Mouse (Mus musculus): Measurements from ENCODE around the gene Nkx1-2. TPM values are rescaled to one million over a fixed set of nuclear protein-coding genes. Genes with fewer than 3 reads are reported as not detected.

Nkx1-2 gene
- polyA plus RNA-seq, 1 experiment from 2014 or later, result not detected

DNA sequence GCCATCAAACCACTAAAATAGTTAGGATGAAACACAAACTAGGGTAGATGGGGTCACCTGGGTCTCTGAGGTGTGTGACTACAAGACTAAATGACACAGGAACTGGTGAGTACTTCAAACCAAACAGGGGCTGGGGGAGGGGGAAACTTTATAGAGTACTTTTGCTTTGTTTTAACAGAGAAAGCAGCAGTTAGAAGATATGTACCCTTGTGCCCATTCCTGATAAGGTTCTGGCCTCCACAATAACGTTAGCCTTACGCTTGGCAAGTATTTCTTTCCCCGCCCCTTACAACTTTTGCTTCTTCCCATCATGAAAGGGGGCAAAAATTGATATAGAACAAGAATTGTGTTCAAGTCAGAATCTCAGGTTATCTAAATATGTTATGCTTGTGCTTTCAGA, 3.6 kb downstream of the Nkx1-2 start:
- Histone ChIP-seq H3K9me3 (replicated peaks; ENCODE audit: control insufficient read depth, low read length) (no peaks in the 10 kb centered on the region), H3K27me3 (ENCODE audit: control insufficient read depth, insufficient read depth, low read depth, low read length) (peaks cover 58% of the 10 kb centered on the region), H3K9ac (ENCODE audit: low read depth, low read length) (no peak overlapping the region), H3K4me2 (ENCODE audit: low read depth, low read length) (no peak overlapping the region), H3K36me3 (ENCODE audit: control insufficient read depth, insufficient read depth) (no peaks in the 10 kb centered on the region), H3K27ac (ENCODE audit: low read length) (no peak overlapping the region), H3K4me1 (ENCODE audit: control insufficient read depth, low read depth, low read length) (peaks cover 10% of the 10 kb centered on the region), H3K4me3 (ENCODE audit: low read depth, low read length) (no peak overlapping the region)
- ATAC-seq (ENCODE audit: low read depth), result peak; percentile 68
- 15% methylated on average over 3 of the region's 3 CpGs for whole genome bisulfite sequencing (ENCODE audit: insufficient replicate concordance)

DNA sequence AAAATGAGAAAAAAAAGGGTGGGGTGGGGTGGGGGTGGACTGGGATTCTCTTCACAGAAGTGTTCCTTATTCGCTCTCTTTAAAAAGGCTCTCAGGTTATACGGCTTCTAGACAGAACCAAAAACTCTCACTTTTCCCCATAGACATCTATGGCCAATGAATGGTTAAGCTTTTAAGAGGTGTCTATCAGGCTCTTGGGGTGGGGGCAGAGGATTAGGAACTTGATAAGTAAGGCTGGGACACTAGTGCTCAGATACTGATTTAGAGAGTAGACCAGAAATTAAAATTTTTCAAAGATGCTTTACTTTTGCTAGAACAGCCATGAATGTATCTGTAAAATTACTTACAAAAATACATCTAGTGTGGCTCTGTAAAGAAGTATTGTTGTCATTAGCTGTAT, 5.1 kb downstream of the Nkx1-2 start:
- no peaks in the 10 kb centered on the region for H3K9me3 ChIP-seq (replicated peaks; ENCODE audit: control insufficient read depth, low read length)
- H3K27ac ChIP-seq (ENCODE audit: low read length), result no peak overlapping the region
- H3K4me2 ChIP-seq (ENCODE audit: low read depth, low read length), result no peak overlapping the region
- peaks cover 10% of the 10 kb centered on the region for H3K4me1 ChIP-seq (ENCODE audit: control insufficient read depth, low read depth, low read length)
- no peak overlapping the region for H3K4me3 ChIP-seq (ENCODE audit: low read depth, low read length)
- ATAC-seq (ENCODE audit: low read depth), result no peak
- H3K27me3 ChIP-seq (ENCODE audit: control insufficient read depth, insufficient read depth, low read depth, low read length), result peaks cover 43% of the 10 kb centered on the region
- WGBS (ENCODE audit: insufficient replicate concordance), result 75% methylated on average over 2 of the region's 2 CpGs
- no peaks in the 10 kb centered on the region for H3K36me3 ChIP-seq (ENCODE audit: control insufficient read depth, insufficient read depth)
- H3K9ac ChIP-seq (ENCODE audit: low read depth, low read length), result no peak overlapping the region

DNA sequence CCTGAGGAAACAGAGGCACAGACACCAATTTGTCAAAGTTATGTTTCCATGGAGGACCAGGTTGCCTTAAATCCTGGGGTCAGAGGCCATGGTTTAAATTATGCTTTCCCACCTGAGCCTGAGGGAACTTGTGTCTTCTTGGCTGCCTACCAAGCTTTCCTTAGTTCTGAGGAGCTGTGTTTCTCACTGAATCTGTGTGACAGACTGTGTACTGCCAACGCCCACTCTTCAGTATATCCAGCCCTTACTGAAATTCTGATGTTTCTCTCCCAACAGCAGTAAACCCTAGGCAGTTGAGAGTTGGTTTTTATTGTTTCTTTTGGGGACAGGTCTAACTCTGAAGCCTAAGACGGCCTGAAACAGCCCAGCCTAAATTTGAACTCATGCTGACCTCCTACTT, 5.7 kb downstream of the Nkx1-2 start:
- WGBS (ENCODE audit: insufficient replicate concordance), result 49% methylated on average over 2 of the region's 2 CpGs
- Histone ChIP-seq H3K4me3 (ENCODE audit: low read depth, low read length) (no peak overlapping the region), H3K27ac (ENCODE audit: low read length) (no peak overlapping the region), H3K36me3 (ENCODE audit: control insufficient read depth, insufficient read depth) (no peaks in the 10 kb centered on the region), H3K4me2 (ENCODE audit: low read depth, low read length) (no peak overlapping the region), H3K27me3 (ENCODE audit: control insufficient read depth, insufficient read depth, low read depth, low read length) (peaks cover 37% of the 10 kb centered on the region), H3K9me3 (replicated peaks; ENCODE audit: control insufficient read depth, low read length) (no peaks in the 10 kb centered on the region), H3K9ac (ENCODE audit: low read depth, low read length) (no peak overlapping the region), H3K4me1 (ENCODE audit: control insufficient read depth, low read depth, low read length) (peaks cover 10% of the 10 kb centered on the region)
- ATAC-seq (ENCODE audit: low read depth), result no peak

DNA sequence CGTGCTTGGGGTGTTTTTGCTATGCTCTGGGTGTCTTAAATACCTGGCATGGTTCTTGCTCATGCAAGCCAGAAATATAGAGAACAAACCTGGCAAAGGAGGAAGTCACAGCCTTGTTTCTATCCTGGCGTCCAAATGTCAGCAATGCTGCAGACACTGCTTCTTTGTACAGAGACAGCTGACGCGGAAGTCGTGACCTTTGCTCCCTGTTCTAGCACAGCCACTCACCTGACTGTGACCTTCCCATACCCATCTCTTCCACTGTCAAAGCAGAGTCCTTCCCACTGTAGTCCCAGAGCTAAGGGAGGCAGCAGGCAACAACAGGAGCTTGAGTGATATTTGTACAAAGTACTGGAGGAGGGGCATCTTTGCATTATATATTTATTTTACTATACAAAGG, 9.8 kb downstream of the Nkx1-2 start:
- H3K27ac ChIP-seq (ENCODE audit: low read length), result no peak overlapping the region
- no peak overlapping the region for H3K9ac ChIP-seq (ENCODE audit: low read depth, low read length)
- no peaks in the 10 kb centered on the region for H3K9me3 ChIP-seq (replicated peaks; ENCODE audit: control insufficient read depth, low read length)
- no peaks in the 10 kb centered on the region for H3K36me3 ChIP-seq (ENCODE audit: control insufficient read depth, insufficient read depth)
- WGBS (ENCODE audit: insufficient replicate concordance), result 63% methylated on average over 5 of the region's 5 CpGs
- H3K4me2 ChIP-seq (ENCODE audit: low read depth, low read length), result no peak overlapping the region
- no peaks in the 10 kb centered on the region for H3K4me1 ChIP-seq (ENCODE audit: control insufficient read depth, low read depth, low read length)
- peaks cover 3% of the 10 kb centered on the region for H3K27me3 ChIP-seq (ENCODE audit: control insufficient read depth, insufficient read depth, low read depth, low read length)
- H3K4me3 ChIP-seq (ENCODE audit: low read depth, low read length), result no peak overlapping the region
- ATAC-seq (ENCODE audit: low read depth), result no peak

DNA sequence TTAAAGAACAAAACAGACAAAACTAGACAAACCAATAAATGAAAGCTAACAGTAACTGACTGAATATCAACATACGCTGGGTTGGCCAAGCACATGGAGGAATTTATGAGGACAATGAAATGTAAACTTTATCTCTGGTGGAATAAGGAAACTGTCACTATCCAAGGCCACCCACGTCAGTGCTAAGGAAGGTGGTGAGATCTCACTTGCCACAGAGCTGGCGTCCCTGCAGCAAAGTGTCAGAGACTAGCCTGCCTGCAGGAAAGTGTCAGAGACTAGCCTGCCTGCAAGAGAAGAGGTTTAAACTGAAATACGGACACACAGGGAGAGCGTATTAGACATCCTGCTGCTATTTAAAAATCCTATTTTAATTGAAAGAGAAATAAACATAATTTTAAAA, 12.3 kb downstream of the Nkx1-2 start:
- ATAC-seq (ENCODE audit: low read depth), result no peak
- Histone ChIP-seq H3K9me3 (replicated peaks; ENCODE audit: control insufficient read depth, low read length) (no peaks in the 10 kb centered on the region), H3K9ac (ENCODE audit: low read depth, low read length) (no peak overlapping the region), H3K4me3 (ENCODE audit: low read depth, low read length) (no peak overlapping the region), H3K4me1 (ENCODE audit: control insufficient read depth, low read depth, low read length) (no peaks in the 10 kb centered on the region), H3K4me2 (ENCODE audit: low read depth, low read length) (no peak overlapping the region), H3K27ac (ENCODE audit: low read length) (no peak overlapping the region), H3K36me3 (ENCODE audit: control insufficient read depth, insufficient read depth) (no peaks in the 10 kb centered on the region), H3K27me3 (ENCODE audit: control insufficient read depth, insufficient read depth, low read depth, low read length) (peaks cover 3% of the 10 kb centered on the region)
- 72% methylated on average over 5 of the region's 5 CpGs for WGBS (ENCODE audit: insufficient replicate concordance)

DNA sequence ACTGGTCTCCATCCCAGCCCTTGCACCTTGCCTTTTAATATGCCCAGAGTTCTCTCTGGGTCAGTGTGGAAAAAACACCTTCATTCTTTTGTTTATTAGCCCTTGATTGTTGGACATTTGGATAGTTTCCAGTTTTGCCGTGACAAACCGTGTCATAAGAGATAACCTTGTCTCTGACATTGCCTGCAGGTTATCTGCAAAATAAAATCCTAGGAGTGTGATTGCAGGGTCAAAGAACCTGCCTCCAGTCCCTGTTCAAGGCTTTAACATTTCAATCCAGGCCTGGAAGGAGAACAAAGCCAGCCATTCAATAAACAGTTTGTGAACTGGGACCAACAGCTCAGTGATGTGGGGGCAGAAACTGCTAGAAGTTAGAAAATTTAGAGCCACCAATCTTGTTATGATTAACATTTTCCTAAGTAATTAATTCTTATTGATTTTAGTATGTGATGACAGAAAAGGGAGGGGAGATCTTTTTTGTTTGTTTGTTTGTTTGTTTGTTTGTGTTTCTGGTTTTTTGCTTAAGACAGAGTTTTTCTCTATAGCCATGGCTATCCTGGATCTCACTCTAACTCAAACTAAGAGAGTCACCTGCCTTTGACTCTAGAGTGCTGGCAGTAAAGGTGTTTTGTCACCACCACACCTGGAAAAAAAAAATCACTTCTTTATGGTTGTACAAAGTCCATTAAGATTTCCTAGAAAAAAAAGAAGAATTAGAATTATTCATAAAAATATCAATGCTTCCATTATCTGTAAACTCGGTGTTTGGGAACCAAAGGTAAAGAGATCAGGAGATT, 13.5 kb downstream of the Nkx1-2 start:
- no peak overlapping the region for H3K9ac ChIP-seq (ENCODE audit: low read depth, low read length)

DNA sequence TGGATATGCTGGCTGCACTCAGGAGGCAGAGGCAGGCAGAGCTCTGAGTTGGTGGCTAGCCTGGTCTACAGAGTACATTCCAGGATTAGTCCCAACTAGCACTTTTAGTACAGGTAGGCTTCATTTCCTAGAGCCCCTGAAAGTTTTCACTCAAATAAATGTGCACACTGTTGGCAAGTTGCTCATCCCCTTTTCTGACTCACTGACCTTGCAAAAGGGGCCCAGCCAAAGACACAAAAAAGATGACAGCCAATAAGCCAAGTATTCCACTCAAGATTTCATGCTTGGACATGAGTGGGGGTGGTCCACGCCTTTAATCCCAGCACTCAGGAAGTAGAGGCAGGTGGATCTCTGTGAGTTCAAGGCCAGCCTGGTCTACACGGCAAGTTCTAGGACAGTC, 18.0 kb downstream of the Nkx1-2 start:
- Histone ChIP-seq H3K9ac (ENCODE audit: low read depth, low read length) (no peak overlapping the region), H3K36me3 (ENCODE audit: control insufficient read depth, insufficient read depth) (no peaks in the 10 kb centered on the region), H3K9me3 (replicated peaks; ENCODE audit: control insufficient read depth, low read length) (no peaks in the 10 kb centered on the region), H3K4me1 (ENCODE audit: control insufficient read depth, low read depth, low read length) (peaks cover 6% of the 10 kb centered on the region), H3K27me3 (ENCODE audit: control insufficient read depth, insufficient read depth, low read depth, low read length) (peaks cover 14% of the 10 kb centered on the region), H3K4me3 (ENCODE audit: low read depth, low read length) (no peak overlapping the region), H3K27ac (ENCODE audit: low read length) (no peak overlapping the region), H3K4me2 (ENCODE audit: low read depth, low read length) (no peak overlapping the region)
- WGBS (ENCODE audit: insufficient replicate concordance), result 71% methylated on average over 2 of the region's 2 CpGs
- ATAC-seq (ENCODE audit: low read depth), result no peak

More for the DNA sequence above, 13.5 kb downstream of the Nkx1-2 start:
- no peak overlapping the region for H3K27ac ChIP-seq (ENCODE audit: low read length)
- H3K36me3 ChIP-seq (ENCODE audit: control insufficient read depth, insufficient read depth), result no peaks in the 10 kb centered on the region
- no peak overlapping the region for H3K4me3 ChIP-seq (ENCODE audit: low read depth, low read length)
- H3K4me2 ChIP-seq (ENCODE audit: low read depth, low read length), result no peak overlapping the region
- ATAC-seq (ENCODE audit: low read depth), result no peak
- no peaks in the 10 kb centered on the region; the same call in 1 of the 2 replicates for H3K27me3 ChIP-seq (ENCODE audit: control insufficient read depth, insufficient read depth, low read depth, low read length)
- H3K9me3 ChIP-seq (replicated peaks; ENCODE audit: control insufficient read depth, low read length), result no peaks in the 10 kb centered on the region
- H3K4me1 ChIP-seq (ENCODE audit: control insufficient read depth, low read depth, low read length), result no peaks in the 10 kb centered on the region
- WGBS (ENCODE audit: insufficient replicate concordance), result 33% methylated on average over 3 of the region's 3 CpGs

DNA sequence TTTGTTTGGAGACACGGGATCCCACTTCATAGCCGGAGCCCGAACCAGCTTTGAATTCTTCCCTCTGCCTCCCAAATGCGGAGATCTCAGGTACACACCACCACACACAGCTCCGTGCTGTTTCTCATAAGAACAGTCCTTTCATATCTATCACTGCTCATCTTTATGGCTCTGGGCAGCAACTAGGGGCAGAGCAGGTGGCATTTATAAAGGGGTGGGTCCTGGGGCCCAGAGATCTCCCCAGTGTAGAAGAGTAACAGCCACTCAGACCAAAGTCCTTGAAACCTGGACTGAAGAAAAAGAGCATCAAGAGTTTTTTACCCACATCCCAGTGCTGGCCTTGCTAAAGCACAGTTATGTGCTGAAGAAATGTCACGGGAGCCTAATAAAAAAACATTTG, 18.9 kb downstream of the Nkx1-2 start:
- 48% methylated on average over 6 of the region's 6 CpGs for WGBS (ENCODE audit: insufficient replicate concordance)
- no peak for ATAC-seq (ENCODE audit: low read depth)
- Histone ChIP-seq H3K27me3 (ENCODE audit: control insufficient read depth, insufficient read depth, low read depth, low read length) (peaks cover 14% of the 10 kb centered on the region), H3K27ac (ENCODE audit: low read length) (no peak overlapping the region), H3K36me3 (ENCODE audit: control insufficient read depth, insufficient read depth) (no peaks in the 10 kb centered on the region), H3K9ac (ENCODE audit: low read depth, low read length) (no peak overlapping the region), H3K9me3 (replicated peaks; ENCODE audit: control insufficient read depth, low read length) (no peaks in the 10 kb centered on the region), H3K4me2 (ENCODE audit: low read depth, low read length) (no peak overlapping the region), H3K4me1 (ENCODE audit: control insufficient read depth, low read depth, low read length) (peaks cover 9% of the 10 kb centered on the region), H3K4me3 (ENCODE audit: low read depth, low read length) (no peak overlapping the region)

DNA sequence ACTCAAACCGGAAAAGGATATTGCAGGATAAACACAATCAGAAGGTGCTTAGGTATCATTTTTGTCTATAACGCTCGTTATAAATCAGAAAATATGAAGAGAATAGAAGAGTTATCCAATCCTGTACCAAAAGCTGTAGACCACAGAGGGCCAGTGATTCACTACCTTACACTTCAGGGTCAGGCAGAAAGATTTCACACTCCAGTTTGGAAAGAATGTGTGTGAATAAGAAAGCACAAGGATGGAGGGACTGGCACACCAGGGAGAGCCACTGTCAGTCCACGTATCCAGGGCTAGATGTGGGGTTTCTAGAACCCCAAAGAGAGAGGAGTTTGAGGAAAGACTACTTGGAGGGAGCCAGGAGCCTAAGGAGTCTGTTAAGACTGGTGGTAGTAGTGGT, 22.5 kb downstream of the Nkx1-2 start:
- 53% methylated on average over 4 of the region's 4 CpGs for WGBS (ENCODE audit: insufficient replicate concordance)
- H3K36me3 ChIP-seq (ENCODE audit: control insufficient read depth, insufficient read depth), result no peaks in the 10 kb centered on the region
- peak overlapping the region; percentile 83 for H3K4me3 ChIP-seq (ENCODE audit: low read depth, low read length)
- no peak for ATAC-seq (ENCODE audit: low read depth)
- H3K9me3 ChIP-seq (replicated peaks; ENCODE audit: control insufficient read depth, low read length), result no peaks in the 10 kb centered on the region
- peaks cover 23% of the 10 kb centered on the region for H3K4me1 ChIP-seq (ENCODE audit: control insufficient read depth, low read depth, low read length)
- H3K27ac ChIP-seq (ENCODE audit: low read length), result peak overlapping the region; percentile 61; the same call in 1 of the 2 replicates
- H3K27me3 ChIP-seq (ENCODE audit: control insufficient read depth, insufficient read depth, low read depth, low read length), result peaks cover 14% of the 10 kb centered on the region
- peak overlapping the region; percentile 90 for H3K4me2 ChIP-seq (ENCODE audit: low read depth, low read length)
- peak overlapping the region; percentile 87; the same call in 1 of the 2 replicates for H3K9ac ChIP-seq (ENCODE audit: low read depth, low read length)

Measured in liver, embryonic 16.5 days (tissue).